Mouse (Mus musculus): ENCODE measurements around the gene Mrpl16. TPM values are rescaled to one million over a fixed set of nuclear protein-coding genes. Genes with fewer than 3 reads are reported as not detected.

The Mrpl16 gene
- polyA plus RNA-seq, 1 experiment = 41.0 TPM

- no peak for DNase-seq
- H3K27ac ChIP-seq (ENCODE audit: insufficient read depth, low read length) = no peak overlapping the region
- H3K4me1 ChIP-seq (ENCODE audit: control insufficient read depth, insufficient read depth, low read length) = no peaks in the 10 kb centered on the region
- TF ChIP-seq CTCF (IDR thresholded peaks at IDR 0.05; ENCODE audit: borderline replicate concordance, insufficient read depth, low read depth, low read length) = no peak
- TF ChIP-seq POLR2A (IDR thresholded peaks at IDR 0.05; ENCODE audit: borderline replicate concordance, insufficient read depth, low read length) = no peak
- H3K4me3 ChIP-seq (replicated peaks; ENCODE audit: insufficient read depth, low read depth, low read length) = no peak overlapping the region
- no peaks in the 10 kb centered on the region for H3K27me3 ChIP-seq (ENCODE audit: control insufficient read depth, insufficient read depth, low read length)
- WGBS = 24% methylated on average over 6 of the region's 6 CpGs
These were observed 37.6 kb downstream of the Mrpl16 start for GRCm38 (mm10) chr19:11807822-11808221.

GRCm38 (mm10) chr19:11808452-11808851 is 38.3 kb downstream of the Mrpl16 start:
- no peaks in the 10 kb centered on the region for H3K27me3 ChIP-seq (ENCODE audit: control insufficient read depth, insufficient read depth, low read length)
- 83% methylated on average over 2 of the region's 2 CpGs for WGBS
- H3K4me1 ChIP-seq (ENCODE audit: control insufficient read depth, insufficient read depth, low read length) = no peaks in the 10 kb centered on the region
- no peak overlapping the region for H3K27ac ChIP-seq (ENCODE audit: insufficient read depth, low read length)
- no peak for DNase-seq
- no peak overlapping the region for H3K4me3 ChIP-seq (replicated peaks; ENCODE audit: insufficient read depth, low read depth, low read length)
- TF ChIP-seq POLR2A (IDR thresholded peaks at IDR 0.05; ENCODE audit: borderline replicate concordance, insufficient read depth, low read length) (no peak), CTCF (IDR thresholded peaks at IDR 0.05; ENCODE audit: borderline replicate concordance, insufficient read depth, low read depth, low read length) (no peak)

- Histone ChIP-seq H3K27ac (ENCODE audit: insufficient read depth, low read length) (no peak overlapping the region), H3K4me1 (ENCODE audit: control insufficient read depth, insufficient read depth, low read length) (no peaks in the 10 kb centered on the region; the same call in 1 of the 2 replicates), H3K4me3 (replicated peaks; ENCODE audit: insufficient read depth, low read depth, low read length) (no peak overlapping the region), H3K27me3 (ENCODE audit: control insufficient read depth, insufficient read depth, low read length) (no peaks in the 10 kb centered on the region)
- WGBS = 72% methylated on average over 5 of the region's 5 CpGs
- no peak for DNase-seq
- TF ChIP-seq CTCF (IDR thresholded peaks at IDR 0.05; ENCODE audit: borderline replicate concordance, insufficient read depth, low read depth, low read length) (no peak), POLR2A (IDR thresholded peaks at IDR 0.05; ENCODE audit: borderline replicate concordance, insufficient read depth, low read length) (no peak)
These were observed 40.0 kb downstream of the Mrpl16 start for GRCm38 (mm10) chr19:11810003-11810758.

GRCm38 (mm10) chr19:11810856-11811255 is 40.7 kb downstream of the Mrpl16 start:
- 24% methylated on average over 1 of the region's 1 CpGs for WGBS
- H3K27ac ChIP-seq (ENCODE audit: insufficient read depth, low read length) = no peak overlapping the region

GRCm38 (mm10) chr19:11811688-11812365 is 41.6 kb downstream of the Mrpl16 start:
- Histone ChIP-seq H3K4me3 (replicated peaks; ENCODE audit: insufficient read depth, low read depth, low read length) (no peak overlapping the region), H3K4me1 (ENCODE audit: control insufficient read depth, insufficient read depth, low read length) (no peaks in the 10 kb centered on the region; the same call in 1 of the 2 replicates), H3K27me3 (ENCODE audit: control insufficient read depth, insufficient read depth, low read length) (no peaks in the 10 kb centered on the region), H3K27ac (ENCODE audit: insufficient read depth, low read length) (no peak overlapping the region)
- no peak for DNase-seq
- no peak for TF ChIP-seq CTCF (IDR thresholded peaks at IDR 0.05; ENCODE audit: borderline replicate concordance, insufficient read depth, low read depth, low read length)
- no peak for TF ChIP-seq POLR2A (IDR thresholded peaks at IDR 0.05; ENCODE audit: borderline replicate concordance, insufficient read depth, low read length)
- WGBS = 58% methylated on average over 5 of the region's 5 CpGs

More at GRCm38 (mm10) chr19:11810856-11811255, 40.7 kb downstream of the Mrpl16 start:
- no peak for TF ChIP-seq CTCF (IDR thresholded peaks at IDR 0.05; ENCODE audit: borderline replicate concordance, insufficient read depth, low read depth, low read length)
- no peak for TF ChIP-seq POLR2A (IDR thresholded peaks at IDR 0.05; ENCODE audit: borderline replicate concordance, insufficient read depth, low read length)
- H3K4me1 ChIP-seq (ENCODE audit: control insufficient read depth, insufficient read depth, low read length) = no peaks in the 10 kb centered on the region; the same call in 1 of the 2 replicates
- H3K4me3 ChIP-seq (replicated peaks; ENCODE audit: insufficient read depth, low read depth, low read length) = no peak overlapping the region
- no peaks in the 10 kb centered on the region for H3K27me3 ChIP-seq (ENCODE audit: control insufficient read depth, insufficient read depth, low read length)
- no peak for DNase-seq

- no peak for TF ChIP-seq CTCF (IDR thresholded peaks at IDR 0.05; ENCODE audit: borderline replicate concordance, insufficient read depth, low read depth, low read length)
- TF ChIP-seq POLR2A (IDR thresholded peaks at IDR 0.05; ENCODE audit: borderline replicate concordance, insufficient read depth, low read length) = no peak
- Histone ChIP-seq H3K4me1 (ENCODE audit: control insufficient read depth, insufficient read depth, low read length) (no peaks in the 10 kb centered on the region; the same call in 1 of the 2 replicates), H3K4me3 (replicated peaks; ENCODE audit: insufficient read depth, low read depth, low read length) (no peak overlapping the region), H3K27ac (ENCODE audit: insufficient read depth, low read length) (no peak overlapping the region), H3K27me3 (ENCODE audit: control insufficient read depth, insufficient read depth, low read length) (no peaks in the 10 kb centered on the region)
- 73% methylated on average over 4 of the region's 4 CpGs for WGBS
- DNase-seq = no peak
These were observed 42.9 kb downstream of the Mrpl16 start for GRCm38 (mm10) chr19:11813136-11813535.

GRCm38 (mm10) chr19:11813649-11814048 is 43.5 kb downstream of the Mrpl16 start:
- Histone ChIP-seq H3K27me3 (ENCODE audit: control insufficient read depth, insufficient read depth, low read length) (no peaks in the 10 kb centered on the region), H3K4me3 (replicated peaks; ENCODE audit: insufficient read depth, low read depth, low read length) (no peak overlapping the region), H3K27ac (ENCODE audit: insufficient read depth, low read length) (no peak overlapping the region), H3K4me1 (ENCODE audit: control insufficient read depth, insufficient read depth, low read length) (no peaks in the 10 kb centered on the region; the same call in 1 of the 2 replicates)
- DNase-seq = no peak
- WGBS = 35% methylated on average over 8 of the region's 8 CpGs
- TF ChIP-seq POLR2A (IDR thresholded peaks at IDR 0.05; ENCODE audit: borderline replicate concordance, insufficient read depth, low read length) (no peak), CTCF (IDR thresholded peaks at IDR 0.05; ENCODE audit: borderline replicate concordance, insufficient read depth, low read depth, low read length) (no peak)

Measured in cerebellum, adult 2 months (tissue).